Mouse (Mus musculus) heart, adult 2 months (tissue): ENCODE measurements at regions not wholly inside any gene's neighbourhood (a gene's known extent, or its start where the extent isn't known, plus 50 kb on each side); places are given as distances from the start of the nearest gene placed in this dataset.

Experiments used
- CTCF ChIP-seq: fragments of 200-600 bp; IDR thresholded peaks from 2 replicates; pipeline ENCODE4 v1.8.1; 2022; ENCODE audit warnings: antibody characterized with exemption, mild to moderate bottlenecking, moderate library complexity
- EP300 ChIP-seq: fragments of 200-500 bp; IDR thresholded peaks from 2 replicates; pipeline ENCODE4 v1.6.1; 2011; ENCODE audit warnings: low read depth, low read length, control low read depth; ENCODE audit not compliant: insufficient read depth
- POLR2A ChIP-seq: fragments of 200-500 bp; IDR thresholded peaks from 2 replicates; pipeline ENCODE4 v1.6.1; 2011; ENCODE audit warnings: mild to moderate bottlenecking, low read depth, low read length, control low read depth; ENCODE audit not compliant: insufficient read depth

- TF ChIP-seq EP300 (no peak), CTCF (no peak), POLR2A (no peak)
Measured at GRCm38 (mm10) chr14:98765358-98765757, 228.8 kb downstream of the Rpl36a-ps1 start.
